Mouse (Mus musculus): ENCODE results near the gene Prune1. TPM values are rescaled to one million over a fixed set of nuclear protein-coding genes. Genes with fewer than 3 reads are reported as not detected.

Gene Prune1
- total and polyA plus RNA-seq, 2 experiments from 2014 or later, result 77.3 to 78.9 TPM

DNA sequence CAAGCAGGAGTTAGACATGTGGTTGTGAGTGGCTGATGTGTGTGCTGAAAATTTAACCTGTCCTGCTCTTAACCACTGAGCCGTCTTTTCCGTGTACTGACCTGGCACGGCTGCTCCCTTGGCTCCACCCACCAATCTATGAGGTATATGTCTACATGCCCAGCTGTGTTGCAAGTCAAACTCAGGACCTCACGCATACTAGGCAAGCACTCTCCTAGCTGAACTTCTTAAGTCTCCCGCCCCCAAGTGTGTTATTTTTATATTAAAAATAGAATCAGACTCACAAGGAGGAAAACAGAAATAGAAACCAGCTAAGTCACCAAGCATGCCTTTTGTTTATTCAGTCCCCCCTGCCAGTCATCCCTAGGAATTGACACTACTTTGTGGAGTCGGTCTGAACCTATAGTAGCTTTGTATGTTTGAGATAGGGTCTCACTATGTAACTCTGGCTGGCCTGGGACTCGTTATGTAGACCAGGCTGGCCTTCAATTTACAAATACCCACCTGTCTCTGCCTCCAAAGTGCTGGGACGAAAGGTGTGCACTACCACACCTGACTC, 44.3 kb downstream of the Prune1 start:
- WGBS, result 91% methylated on average over 8 of the region's 8 CpGs
- Histone ChIP-seq H3K36me3 (ENCODE audit: insufficient read depth, low read length) (peaks cover 34% of the 10 kb centered on the region), H3K9me3 (ENCODE audit: low read length) (no peaks in the 10 kb centered on the region), H3K4me1 (ENCODE audit: insufficient read depth, low read length) (no peaks in the 10 kb centered on the region), H3K27ac (ENCODE audit: low read depth, low read length) (no peak overlapping the region), H3K4me2 (ENCODE audit: low read depth, low read length, poor library complexity, severe bottlenecking) (no peak overlapping the region), H3K9ac (replicated peaks; ENCODE audit: low read length, poor library complexity, severe bottlenecking) (no peak overlapping the region), H3K27me3 (ENCODE audit: insufficient read depth, low read length) (no peaks in the 10 kb centered on the region), H3K4me3 (ENCODE audit: low read depth, low read length) (no peak overlapping the region)
- no peak for TF ChIP-seq CTCF (IDR thresholded peaks at IDR 0.05)
- DNase-seq (ENCODE audit: low spot score), result no peak
- ATAC-seq (ENCODE audit: low FRiP score), result no peak

DNA sequence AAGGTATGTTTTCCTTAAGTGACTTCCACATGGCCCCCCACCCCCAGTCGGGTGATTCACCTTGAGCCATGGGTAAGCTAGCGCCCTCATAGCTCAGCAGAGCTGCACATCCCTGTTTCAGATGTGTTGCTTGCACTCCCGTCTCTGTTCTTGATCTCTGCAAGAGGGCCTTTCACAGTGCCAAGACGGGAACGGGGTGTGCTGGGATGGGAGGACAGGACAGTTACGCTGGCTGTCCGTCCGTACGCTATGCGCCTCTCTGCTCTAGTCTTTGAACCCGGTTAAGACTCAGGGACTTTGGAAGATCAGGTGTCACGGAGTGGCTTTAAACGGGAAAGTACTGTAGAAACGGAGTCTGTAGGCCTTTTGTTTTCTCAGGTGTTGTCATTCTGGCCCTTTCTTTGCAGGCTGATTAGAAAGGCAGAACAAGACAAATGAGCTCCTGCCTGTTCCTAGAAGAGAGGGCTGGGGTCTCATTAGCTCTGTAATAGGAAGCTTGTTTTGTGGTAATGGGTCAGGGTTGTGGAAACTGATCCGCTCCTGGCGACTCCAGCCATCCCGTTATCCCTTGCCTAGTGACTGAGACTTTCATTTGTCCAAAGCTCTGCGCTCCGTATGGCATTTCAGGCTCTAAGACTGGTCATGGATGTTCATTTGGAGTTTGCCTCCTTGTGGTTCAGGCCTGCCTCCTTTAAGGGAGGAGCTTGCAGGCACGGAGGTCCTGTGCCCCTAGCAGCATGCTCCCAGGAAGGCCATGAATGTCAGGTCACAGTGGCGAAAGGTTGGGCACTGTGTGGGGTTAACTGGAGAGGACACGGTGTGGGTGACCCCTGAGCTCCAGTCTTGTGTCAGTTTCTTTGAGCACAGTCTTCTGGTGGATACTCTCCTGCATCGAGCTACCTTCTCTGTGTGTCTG, 46.2 kb downstream of the Prune1 start:
- Histone ChIP-seq H3K4me3 (ENCODE audit: low read depth, low read length) (no peak overlapping the region), H3K9ac (replicated peaks; ENCODE audit: low read length, poor library complexity, severe bottlenecking) (no peak overlapping the region), H3K9me3 (ENCODE audit: low read length) (no peaks in the 10 kb centered on the region), H3K36me3 (ENCODE audit: insufficient read depth, low read length) (peaks cover 43% of the 10 kb centered on the region), H3K4me1 (ENCODE audit: insufficient read depth, low read length) (peaks cover 7% of the 10 kb centered on the region), H3K4me2 (ENCODE audit: low read depth, low read length, poor library complexity, severe bottlenecking) (no peak overlapping the region), H3K27me3 (ENCODE audit: insufficient read depth, low read length) (no peaks in the 10 kb centered on the region), H3K27ac (ENCODE audit: low read depth, low read length) (no peak overlapping the region)
- DNase-seq (ENCODE audit: low spot score), result no peak
- WGBS, result 85% methylated on average over 23 of the region's 23 CpGs
- ATAC-seq (ENCODE audit: low FRiP score), result no peak
- TF ChIP-seq CTCF (IDR thresholded peaks at IDR 0.05), result no peak

DNA sequence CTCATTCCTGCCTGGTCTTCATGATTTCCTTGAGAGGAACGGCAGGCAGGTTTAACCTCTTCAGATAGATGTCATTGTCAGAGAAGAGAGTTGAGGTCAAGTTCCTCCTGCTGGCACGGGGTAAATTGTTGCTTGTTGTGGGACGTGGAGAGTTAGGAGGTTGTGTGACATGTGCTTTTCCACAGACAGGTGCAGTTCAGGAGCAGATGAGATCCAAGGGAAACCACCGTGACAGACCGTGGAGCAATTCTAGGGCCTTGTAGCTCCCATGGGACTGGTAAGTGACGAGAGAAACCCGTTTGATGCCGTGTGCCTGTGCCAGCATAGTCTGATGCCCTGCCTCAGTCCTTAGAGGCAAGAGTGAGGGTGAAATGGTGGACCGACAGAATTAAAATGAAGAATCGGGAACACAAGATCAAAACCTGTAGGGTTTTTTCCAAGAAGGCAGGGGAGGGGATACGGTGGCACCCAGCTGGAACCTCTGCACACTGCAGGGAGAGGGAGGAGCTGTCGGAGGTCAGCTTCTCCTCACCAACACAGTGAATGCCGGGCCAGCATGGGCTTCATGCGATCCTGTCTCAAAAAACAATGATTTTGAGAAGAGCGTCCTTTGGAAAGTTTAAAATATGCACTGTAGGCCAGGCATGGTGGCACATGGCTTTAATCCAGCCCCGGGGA, 48.4 kb downstream of the Prune1 start:
- TF ChIP-seq CTCF (IDR thresholded peaks at IDR 0.05), result no peak
- Histone ChIP-seq H3K36me3 (ENCODE audit: insufficient read depth, low read length) (peaks cover 43% of the 10 kb centered on the region), H3K27me3 (ENCODE audit: insufficient read depth, low read length) (no peaks in the 10 kb centered on the region), H3K9ac (replicated peaks; ENCODE audit: low read length, poor library complexity, severe bottlenecking) (no peak overlapping the region), H3K9me3 (ENCODE audit: low read length) (no peaks in the 10 kb centered on the region), H3K4me2 (ENCODE audit: low read depth, low read length, poor library complexity, severe bottlenecking) (no peak overlapping the region), H3K4me3 (ENCODE audit: low read depth, low read length) (no peak overlapping the region), H3K4me1 (ENCODE audit: insufficient read depth, low read length) (peaks cover 15% of the 10 kb centered on the region), H3K27ac (ENCODE audit: low read depth, low read length) (no peak overlapping the region)
- DNase-seq (ENCODE audit: low spot score) (no peak), ATAC-seq (ENCODE audit: low FRiP score) (no peak)
- 85% methylated on average over 16 of the region's 16 CpGs for whole genome bisulfite sequencing

DNA sequence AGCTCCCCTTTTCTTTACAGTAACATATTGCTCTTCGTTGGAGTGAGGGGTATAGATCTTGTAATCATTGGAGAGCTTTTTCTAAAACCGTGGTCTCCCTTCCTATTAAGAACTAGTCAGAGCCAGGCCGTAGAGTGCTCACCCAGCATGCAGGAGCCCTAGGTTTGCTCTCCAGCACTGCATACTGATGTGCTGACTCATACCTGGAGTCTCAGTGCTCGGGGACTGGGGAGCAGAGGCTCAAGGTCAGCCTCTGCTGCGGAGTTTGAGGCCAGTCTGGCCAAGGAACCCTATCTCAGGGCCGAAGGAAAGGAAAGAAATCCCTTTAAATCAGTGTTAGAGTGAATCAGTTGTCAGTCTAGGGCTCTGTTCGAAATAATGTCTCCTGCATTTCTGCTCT, 49.1 kb downstream of the Prune1 start:
- Histone ChIP-seq H3K4me3 (ENCODE audit: low read depth, low read length) (no peak overlapping the region), H3K9ac (replicated peaks; ENCODE audit: low read length, poor library complexity, severe bottlenecking) (no peak overlapping the region), H3K4me2 (ENCODE audit: low read depth, low read length, poor library complexity, severe bottlenecking) (no peak overlapping the region), H3K27ac (ENCODE audit: low read depth, low read length) (no peak overlapping the region), H3K9me3 (ENCODE audit: low read length) (no peaks in the 10 kb centered on the region), H3K36me3 (ENCODE audit: insufficient read depth, low read length) (peaks cover 43% of the 10 kb centered on the region), H3K27me3 (ENCODE audit: insufficient read depth, low read length) (no peaks in the 10 kb centered on the region), H3K4me1 (ENCODE audit: insufficient read depth, low read length) (peaks cover 15% of the 10 kb centered on the region)
- ATAC-seq (ENCODE audit: low FRiP score) (no peak), DNase-seq (ENCODE audit: low spot score) (no peak)
- 89% methylated on average over 7 of the region's 7 CpGs for WGBS
- no peak for TF ChIP-seq CTCF (IDR thresholded peaks at IDR 0.05)

DNA sequence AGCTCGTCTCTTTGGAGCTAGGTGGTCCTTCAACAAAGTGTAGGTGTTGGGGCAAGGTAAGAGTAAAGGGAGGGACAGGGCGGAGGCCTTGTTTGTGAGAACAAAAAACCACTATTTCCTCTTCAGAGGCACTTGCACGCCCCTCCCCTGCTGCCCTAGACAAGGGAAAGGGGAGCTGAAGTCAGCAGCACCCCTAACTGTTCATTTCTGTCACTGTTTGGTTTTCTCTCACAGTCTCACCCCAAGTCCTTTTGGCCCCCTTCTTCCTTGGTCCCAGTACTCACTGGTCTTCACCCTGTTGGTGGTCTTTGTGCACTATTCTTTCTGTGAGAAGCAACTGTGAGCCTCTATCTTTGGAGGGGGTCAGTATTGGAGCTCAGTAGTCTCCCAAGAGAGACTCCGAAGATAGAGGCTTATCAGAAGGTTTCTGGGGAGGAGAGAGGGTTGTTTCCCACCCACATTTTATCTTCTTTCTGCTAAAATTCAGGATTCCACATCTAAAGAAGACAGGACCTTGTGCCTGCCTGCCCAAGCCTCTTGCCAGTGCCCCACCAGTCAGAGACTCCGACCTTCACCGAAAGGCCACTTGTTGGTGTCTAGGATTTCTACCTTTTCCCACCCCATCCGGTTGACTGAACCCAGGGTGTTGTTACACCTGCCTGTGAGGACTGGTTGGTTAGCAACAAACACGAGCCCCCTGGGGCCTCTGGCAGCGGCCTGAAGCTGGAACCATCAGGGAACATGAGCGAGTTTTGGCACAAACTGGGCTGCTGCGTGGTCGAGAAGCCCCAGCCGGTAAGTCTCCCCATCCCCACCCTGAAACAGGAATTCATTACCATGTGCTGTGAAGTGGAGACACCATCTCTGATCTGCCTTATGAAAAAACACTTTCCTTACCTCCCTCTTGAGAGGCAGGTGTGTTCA, 50.3 kb downstream of the Prune1 start, which contains the start of gene Mllt11:
Mllt11 (minus strand) TSS at position 874 of the 924 bp plus-strand sequence.
- ATAC-seq (ENCODE audit: low FRiP score), result no peak
- H3K9me3 ChIP-seq (ENCODE audit: low read length), result no peaks in the 10 kb centered on the region
- no peak within 1 kb of the TSS for H3K4me3 ChIP-seq (ENCODE audit: low read depth, low read length)
- H3K9ac ChIP-seq (replicated peaks; ENCODE audit: low read length, poor library complexity, severe bottlenecking), result peak within 1 kb of the TSS; percentile 42; the same call in 1 of the 2 replicates
- 65% methylated on average over 13 of the region's 13 CpGs for WGBS
- DNase-seq (ENCODE audit: low spot score), result no peak
- H3K27ac ChIP-seq (ENCODE audit: low read depth, low read length), result peak within 1 kb of the TSS; percentile 97
- no peaks in the 10 kb centered on the region for H3K27me3 ChIP-seq (ENCODE audit: insufficient read depth, low read length)
- TF ChIP-seq CTCF (IDR thresholded peaks at IDR 0.05), result no peak
- H3K4me2 ChIP-seq (ENCODE audit: low read depth, low read length, poor library complexity, severe bottlenecking), result peak within 1 kb of the TSS; percentile 74
- H3K36me3 ChIP-seq (ENCODE audit: insufficient read depth, low read length), result peaks cover 35% of the 10 kb centered on the region
- peaks cover 15% of the 10 kb centered on the region for H3K4me1 ChIP-seq (ENCODE audit: insufficient read depth, low read length)
